Mouse (Mus musculus): ENCODE results near the gene Chchd3. TPM values are rescaled to one million over a fixed set of nuclear protein-coding genes. Genes with fewer than 3 reads are reported as not detected.
A peak's percentile ranks its signal among the peaks of the same experiment; 100 is the strongest.

Gene Chchd3
- total and polyA plus RNA-seq, 2 experiments from 2014 or later: 77.8 to 107 TPM

DNA sequence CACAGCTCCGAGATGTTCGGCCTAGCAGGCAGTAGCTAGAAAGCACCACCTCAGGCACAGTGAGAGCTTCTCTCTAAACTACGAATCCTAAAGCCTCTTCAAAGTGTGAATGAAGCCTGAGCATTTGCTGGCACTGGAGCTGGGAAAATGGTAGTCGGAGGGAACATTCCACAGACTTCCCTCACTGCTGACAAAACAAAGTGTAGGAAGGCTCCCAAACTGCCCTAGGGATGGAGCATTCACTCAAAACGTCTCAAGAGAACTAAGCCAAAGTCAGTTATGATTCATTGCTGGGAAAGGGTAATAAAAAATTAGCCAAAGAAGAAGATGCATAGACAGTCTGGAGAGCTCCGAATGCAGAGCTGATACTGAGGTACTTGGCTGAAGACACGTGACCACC, 211.1 kb downstream of the Chchd3 start:
- 89% methylated on average over 7 of the region's 7 CpGs for WGBS
- ATAC-seq (ENCODE audit: low FRiP score) (no peak), DNase-seq (ENCODE audit: low spot score) (no peak)
- no peaks in the 10 kb centered on the region for H3K4me1 ChIP-seq (ENCODE audit: insufficient read depth, low read length)
- H3K4me3 ChIP-seq (ENCODE audit: low read depth, low read length): no peak overlapping the region
- no peak overlapping the region for H3K9ac ChIP-seq (replicated peaks; ENCODE audit: low read length, poor library complexity, severe bottlenecking)
- no peaks in the 10 kb centered on the region for H3K36me3 ChIP-seq (ENCODE audit: insufficient read depth, low read length)
- H3K27ac ChIP-seq (ENCODE audit: low read depth, low read length): no peak overlapping the region
- H3K4me2 ChIP-seq (ENCODE audit: low read depth, low read length, poor library complexity, severe bottlenecking): no peak overlapping the region
- no peaks in the 10 kb centered on the region for H3K9me3 ChIP-seq (ENCODE audit: low read length)
- no peak for TF ChIP-seq CTCF (IDR thresholded peaks at IDR 0.05)
- H3K27me3 ChIP-seq (ENCODE audit: insufficient read depth, low read length): no peaks in the 10 kb centered on the region

DNA sequence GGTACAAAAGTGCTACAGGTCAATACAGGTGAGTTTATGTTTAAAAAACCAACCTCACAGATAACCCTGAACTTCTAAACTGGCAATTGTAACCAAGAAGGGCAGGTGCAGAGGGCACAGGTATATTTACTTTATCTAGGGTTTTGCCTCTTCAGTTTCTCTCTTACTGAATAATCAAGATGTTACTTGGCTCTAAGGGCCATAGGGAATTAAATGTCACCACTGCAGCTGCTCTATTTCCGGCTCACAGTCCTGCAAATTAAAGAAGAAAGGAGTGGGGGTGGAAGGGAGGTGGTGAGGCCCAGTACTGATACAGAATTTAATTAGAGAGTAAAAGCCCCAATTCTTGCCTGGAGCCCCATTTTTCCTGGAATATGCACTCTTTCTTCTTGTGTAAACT, 214.6 kb downstream of the Chchd3 start:
- 21% methylated on average over 1 of the region's 1 CpGs for WGBS
- no peak for TF ChIP-seq CTCF (IDR thresholded peaks at IDR 0.05)
- no peak for DNase-seq (ENCODE audit: low spot score)

DNA sequence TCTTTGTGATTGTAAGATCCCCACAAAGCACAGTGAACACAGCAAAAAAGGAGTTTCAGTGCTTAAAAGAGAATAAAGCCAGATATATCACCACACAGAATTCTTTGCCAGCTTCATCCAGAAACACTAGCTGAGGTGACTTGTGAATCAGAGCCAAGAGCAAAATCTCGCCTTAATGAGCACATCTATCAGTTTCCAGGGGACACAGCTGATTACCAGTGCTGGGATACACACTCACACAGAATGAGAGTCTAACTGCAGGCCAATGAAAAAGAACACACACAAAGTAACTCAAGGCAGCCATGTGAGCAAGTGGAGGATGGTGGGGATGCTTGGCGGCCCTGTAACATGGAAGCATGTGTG, 222.1 kb downstream of the Chchd3 start:
- TF ChIP-seq CTCF (IDR thresholded peaks at IDR 0.05): no peak
- Histone ChIP-seq H3K27me3 (ENCODE audit: insufficient read depth, low read length) (no peaks in the 10 kb centered on the region), H3K4me3 (ENCODE audit: low read depth, low read length) (no peak overlapping the region), H3K36me3 (ENCODE audit: insufficient read depth, low read length) (no peaks in the 10 kb centered on the region), H3K4me2 (ENCODE audit: low read depth, low read length, poor library complexity, severe bottlenecking) (no peak overlapping the region), H3K4me1 (ENCODE audit: insufficient read depth, low read length) (no peaks in the 10 kb centered on the region), H3K9ac (replicated peaks; ENCODE audit: low read length, poor library complexity, severe bottlenecking) (no peak overlapping the region), H3K27ac (ENCODE audit: low read depth, low read length) (no peak overlapping the region), H3K9me3 (ENCODE audit: low read length) (no peaks in the 10 kb centered on the region)
- 68% methylated on average over 2 of the region's 2 CpGs for WGBS
- DNase-seq (ENCODE audit: low spot score): peak; percentile 32
- no peak for ATAC-seq (ENCODE audit: low FRiP score)

More for the DNA sequence above, 214.6 kb downstream of the Chchd3 start:
- no peaks in the 10 kb centered on the region for H3K9me3 ChIP-seq (ENCODE audit: low read length)
- no peak overlapping the region for H3K9ac ChIP-seq (replicated peaks; ENCODE audit: low read length, poor library complexity, severe bottlenecking)
- H3K36me3 ChIP-seq (ENCODE audit: insufficient read depth, low read length): no peaks in the 10 kb centered on the region
- no peak overlapping the region for H3K4me2 ChIP-seq (ENCODE audit: low read depth, low read length, poor library complexity, severe bottlenecking)
- H3K4me3 ChIP-seq (ENCODE audit: low read depth, low read length): no peak overlapping the region
- ATAC-seq (ENCODE audit: low FRiP score): no peak
- no peaks in the 10 kb centered on the region for H3K27me3 ChIP-seq (ENCODE audit: insufficient read depth, low read length)
- no peaks in the 10 kb centered on the region for H3K4me1 ChIP-seq (ENCODE audit: insufficient read depth, low read length)
- H3K27ac ChIP-seq (ENCODE audit: low read depth, low read length): no peak overlapping the region

DNA sequence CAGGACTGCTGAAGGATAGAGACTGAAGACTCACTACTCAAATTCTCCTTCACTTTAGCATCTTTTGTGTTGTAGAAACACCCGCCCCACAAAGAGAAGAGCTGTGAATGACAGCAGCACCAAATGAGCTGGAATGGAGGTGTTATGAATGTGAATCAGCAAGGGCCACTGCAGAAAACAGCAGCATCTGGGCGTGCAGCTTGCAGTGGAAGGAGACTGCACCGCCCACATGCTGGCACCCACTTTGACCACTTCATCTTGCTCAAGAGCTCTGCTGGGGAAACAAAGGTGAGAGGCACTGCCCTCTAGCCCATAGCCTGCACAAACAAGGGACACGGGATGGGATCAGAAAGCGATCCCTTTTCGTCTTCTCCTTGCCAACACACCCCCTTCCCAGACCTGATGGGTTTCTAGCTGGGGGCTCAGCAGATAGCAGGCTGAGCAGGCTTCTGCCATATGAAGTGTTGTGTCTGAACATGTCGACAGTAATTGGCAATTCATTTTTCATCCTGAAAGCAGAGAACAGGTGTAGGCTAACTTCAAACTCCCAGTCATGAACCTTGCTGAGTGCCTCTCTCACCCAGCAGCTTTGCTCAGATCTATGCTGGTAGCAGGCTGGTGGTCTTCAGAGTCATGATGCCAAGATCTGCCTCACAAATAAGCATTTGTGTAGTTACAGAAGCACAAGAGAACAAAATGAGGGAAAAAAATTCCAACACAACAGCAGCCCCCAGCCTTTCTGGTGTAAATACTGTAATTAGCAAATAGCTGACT, 222.7 kb downstream of the Chchd3 start:
- 68% methylated on average over 7 of the region's 7 CpGs for WGBS
- Histone ChIP-seq H3K4me2 (ENCODE audit: low read depth, low read length, poor library complexity, severe bottlenecking) (no peak overlapping the region), H3K4me1 (ENCODE audit: insufficient read depth, low read length) (no peaks in the 10 kb centered on the region), H3K27ac (ENCODE audit: low read depth, low read length) (no peak overlapping the region), H3K9ac (replicated peaks; ENCODE audit: low read length, poor library complexity, severe bottlenecking) (no peak overlapping the region), H3K9me3 (ENCODE audit: low read length) (no peaks in the 10 kb centered on the region), H3K4me3 (ENCODE audit: low read depth, low read length) (no peak overlapping the region), H3K27me3 (ENCODE audit: insufficient read depth, low read length) (no peaks in the 10 kb centered on the region), H3K36me3 (ENCODE audit: insufficient read depth, low read length) (no peaks in the 10 kb centered on the region)
- DNase-seq (ENCODE audit: low spot score) (peak; percentile 13), ATAC-seq (ENCODE audit: low FRiP score) (no peak)
- TF ChIP-seq CTCF (IDR thresholded peaks at IDR 0.05): no peak

DNA sequence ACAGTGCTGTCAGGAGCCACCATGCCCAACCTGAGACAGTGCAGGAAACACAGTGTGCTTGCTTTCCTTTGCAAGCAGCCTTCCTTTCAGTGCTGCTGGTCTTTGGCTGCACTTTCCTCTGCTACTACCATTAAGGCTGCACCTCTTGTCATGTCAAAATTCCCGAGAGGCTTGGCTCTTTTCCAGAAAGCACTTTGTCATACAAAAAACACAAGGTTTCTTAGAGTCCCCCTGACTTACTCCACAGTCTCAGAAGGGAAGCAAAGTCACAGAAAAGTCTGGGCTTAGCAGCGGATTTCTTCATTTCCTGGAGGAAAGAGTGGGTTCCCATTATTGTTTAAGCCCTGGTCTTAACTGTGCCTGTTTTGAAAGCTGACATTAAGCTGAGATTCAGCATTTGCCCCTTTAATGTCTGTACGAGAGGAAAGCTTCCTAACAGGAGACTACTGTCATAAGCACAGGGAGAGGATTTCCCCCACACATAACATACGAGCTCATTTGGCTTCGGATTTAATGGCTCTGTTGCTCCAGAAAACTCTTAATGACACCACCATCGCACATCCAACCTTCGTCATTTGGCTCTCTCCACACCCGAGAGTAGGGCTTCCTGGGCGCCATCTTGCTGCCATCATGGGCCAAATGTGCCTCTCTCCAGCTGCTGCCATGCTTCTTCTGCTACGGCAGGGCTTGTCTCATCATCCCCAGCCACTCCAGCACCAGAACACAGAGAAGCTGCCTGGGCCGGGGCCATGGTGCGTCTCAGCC, 236.0 kb downstream of the Chchd3 start:
- no peaks in the 10 kb centered on the region for H3K9me3 ChIP-seq (ENCODE audit: low read length)
- no peak for ATAC-seq (ENCODE audit: low FRiP score)
- WGBS: 84% methylated on average over 12 of the region's 12 CpGs

DNA sequence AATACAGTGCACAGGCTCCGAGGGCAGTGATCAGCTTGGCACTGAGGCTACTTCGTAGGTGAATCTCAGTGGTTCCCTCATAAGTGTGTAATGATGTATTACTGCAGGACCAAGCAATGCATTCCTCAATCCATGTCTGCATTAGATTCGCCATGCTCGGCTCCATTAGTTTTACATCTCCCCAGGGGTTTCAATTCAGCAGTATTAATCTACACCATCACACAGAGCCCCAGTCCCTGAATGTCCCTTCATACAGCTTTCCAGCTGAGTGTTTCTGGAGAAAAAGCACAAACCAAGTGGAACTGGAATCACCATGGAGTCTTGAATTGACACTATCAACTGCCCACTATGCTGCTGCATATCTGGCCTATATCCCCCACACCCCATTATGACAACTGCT, 241.1 kb downstream of the Chchd3 start:
- DNase-seq (ENCODE audit: low spot score): no peak
- Histone ChIP-seq H3K36me3 (ENCODE audit: insufficient read depth, low read length) (no peaks in the 10 kb centered on the region), H3K27me3 (ENCODE audit: insufficient read depth, low read length) (no peaks in the 10 kb centered on the region), H3K9me3 (ENCODE audit: low read length) (no peaks in the 10 kb centered on the region), H3K9ac (replicated peaks; ENCODE audit: low read length, poor library complexity, severe bottlenecking) (no peak overlapping the region), H3K4me3 (ENCODE audit: low read depth, low read length) (no peak overlapping the region), H3K4me1 (ENCODE audit: insufficient read depth, low read length) (no peaks in the 10 kb centered on the region), H3K27ac (ENCODE audit: low read depth, low read length) (no peak overlapping the region), H3K4me2 (ENCODE audit: low read depth, low read length, poor library complexity, severe bottlenecking) (no peak overlapping the region)
- WGBS: 55% methylated on average over 4 of the region's 4 CpGs
- TF ChIP-seq CTCF (IDR thresholded peaks at IDR 0.05): no peak
- ATAC-seq (ENCODE audit: low FRiP score): no peak

More for the DNA sequence above, 236.0 kb downstream of the Chchd3 start:
- Histone ChIP-seq H3K4me3 (ENCODE audit: low read depth, low read length) (no peak overlapping the region), H3K4me2 (ENCODE audit: low read depth, low read length, poor library complexity, severe bottlenecking) (no peak overlapping the region), H3K27me3 (ENCODE audit: insufficient read depth, low read length) (no peaks in the 10 kb centered on the region), H3K9ac (replicated peaks; ENCODE audit: low read length, poor library complexity, severe bottlenecking) (no peak overlapping the region), H3K36me3 (ENCODE audit: insufficient read depth, low read length) (no peaks in the 10 kb centered on the region), H3K27ac (ENCODE audit: low read depth, low read length) (no peak overlapping the region), H3K4me1 (ENCODE audit: insufficient read depth, low read length) (no peaks in the 10 kb centered on the region)
- peak; percentile 8 for DNase-seq (ENCODE audit: low spot score)
- no peak for TF ChIP-seq CTCF (IDR thresholded peaks at IDR 0.05)
